Mouse (Mus musculus): ENCODE measurements at regions not wholly inside any gene's neighbourhood (a gene's known extent, or its start where the extent isn't known, plus 50 kb on each side); places are given as distances from the start of the nearest gene placed in this dataset.

DNA sequence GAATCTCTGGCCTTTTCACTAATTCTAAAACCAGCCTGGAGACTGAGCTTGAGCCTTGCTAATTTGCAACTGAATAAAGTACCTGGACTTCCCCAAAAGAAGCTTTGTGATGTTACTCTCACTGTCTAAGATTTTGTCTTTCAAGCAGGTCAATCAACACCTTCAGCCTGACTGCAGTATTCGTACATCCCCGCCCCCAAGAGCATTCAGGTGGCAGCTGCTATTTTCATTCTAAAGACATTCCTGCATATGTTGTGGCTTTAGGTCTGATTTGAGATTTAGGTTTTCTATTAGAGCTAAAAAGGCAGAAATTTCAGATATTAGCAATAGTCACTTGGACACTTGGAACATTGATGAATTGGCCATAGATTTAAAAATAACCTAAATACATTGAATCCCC, 1385.4 kb upstream of the 1700008P02Rik start:
- DNase-seq (ENCODE audit: low read depth, low spot score) = peak; percentile 95

DNA sequence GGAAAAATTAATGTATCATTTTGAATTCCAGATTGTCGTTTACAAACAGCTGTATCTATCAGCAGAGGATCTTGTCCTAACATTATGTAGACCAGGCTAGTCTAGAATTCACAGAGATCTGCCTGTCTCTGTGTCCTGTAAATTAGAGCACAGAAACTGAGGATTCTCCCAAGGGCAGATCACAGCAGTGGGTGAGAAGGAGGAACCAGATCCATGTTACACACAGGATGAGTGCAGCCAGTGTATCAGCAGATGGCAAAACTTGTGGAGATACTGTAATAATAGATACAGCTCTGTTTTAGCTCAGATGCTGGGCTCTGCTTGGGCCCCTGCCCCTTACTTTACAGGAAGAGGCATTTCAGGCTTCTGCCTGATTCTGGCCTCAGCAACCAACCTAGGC, 1384.0 kb upstream of the 1700008P02Rik start:
- DNase-seq (ENCODE audit: low read depth, low spot score) = peak; percentile 54

GRCm38 (mm10) chr3:8001027-8001426, 1380.8 kb upstream of the 1700008P02Rik start:
- peak; percentile 90 for DNase-seq (ENCODE audit: low read depth, low spot score)

GRCm38 (mm10) chr3:7992322-7992721, 1372.1 kb upstream of the 1700008P02Rik start:
- DNase-seq (ENCODE audit: low read depth, low spot score) = no peak

GRCm38 (mm10) chr3:7973287-7973686, 1353.0 kb upstream of the 1700008P02Rik start:
- DNase-seq (ENCODE audit: low read depth, low spot score) = no peak

GRCm38 (mm10) chr3:7953911-7954310, 1333.7 kb upstream of the 1700008P02Rik start:
- DNase-seq (ENCODE audit: low read depth, low spot score) = no peak

- no peak for DNase-seq (ENCODE audit: low read depth, low spot score)
Observed at GRCm38 (mm10) chr3:7943646-7944381, 1323.6 kb upstream of the 1700008P02Rik start.
